Mouse (Mus musculus): Measurements from ENCODE around the gene Cilp. TPM values are rescaled to one million over a fixed set of nuclear protein-coding genes. Genes with fewer than 3 reads are reported as not detected.

The Cilp gene
- total RNA-seq, 1 experiment: 0.09 TPM

GRCm38 (mm10) chr9:65231284-65231683 is 33.7 kb upstream of the Cilp start:
- no peak overlapping the region for H3K27ac ChIP-seq (ENCODE audit: insufficient read depth, low read depth, low read length, poor library complexity, severe bottlenecking)
- H3K36me3 ChIP-seq (ENCODE audit: control insufficient read depth, insufficient read depth, low read length, poor library complexity, severe bottlenecking): peaks cover 12% of the 10 kb centered on the region
- H3K4me3 ChIP-seq (ENCODE audit: insufficient read depth in 1 of 2, low read depth in 1 of 2, low read length in 2 of 2, poor library complexity in 1 of 2, severe bottlenecking in 1 of 2): no peak overlapping the region
- H3K9me3 ChIP-seq (ENCODE audit: control insufficient read depth, insufficient read depth, low read depth, low read length): no peaks in the 10 kb centered on the region
- DNase-seq (ENCODE audit: low read depth, low spot score): no peak
- no peak overlapping the region for H3K9ac ChIP-seq (ENCODE audit: insufficient read depth, low read depth, low read length, poor library complexity, severe bottlenecking)
- in situ Hi-C loops (cut with MboI; ENCODE audit: low sequenced_read_pairs in 2 of 2, unreplicated experiment in 2 of 2): no loop called here
- TF ChIP-seq ZC3H11A (IDR thresholded peaks at IDR 0.05; ENCODE audit: borderline replicate concordance, low read depth, low read length) (no peak), ZNF384 (IDR thresholded peaks at IDR 0.05; ENCODE audit: low read depth, low read length) (no peak), HCFC1 (IDR thresholded peaks at IDR 0.05; ENCODE audit: borderline replicate concordance, insufficient read depth, low read length) (no peak), CHD2 (IDR thresholded peaks at IDR 0.05; ENCODE audit: low read depth, low read length) (no peak), MAFK (IDR thresholded peaks at IDR 0.05; ENCODE audit: insufficient read depth, low read depth, low read length) (no peak)
- H3K4me1 ChIP-seq (ENCODE audit: control insufficient read depth in 2 of 2, insufficient read depth in 2 of 2, low read length in 2 of 2, poor library complexity in 1 of 2): peaks cover 0 to 4% of the 10 kb centered on the region in 2 experiments; a peak in 1 of 4 replicates

GRCm38 (mm10) chr9:65233243-65233985 is 31.6 kb upstream of the Cilp start:
- H3K27ac ChIP-seq (ENCODE audit: insufficient read depth, low read depth, low read length, poor library complexity, severe bottlenecking): no peak overlapping the region
- peaks cover 17% of the 10 kb centered on the region for H3K36me3 ChIP-seq (ENCODE audit: control insufficient read depth, insufficient read depth, low read length, poor library complexity, severe bottlenecking)
- in situ Hi-C loops (cut with MboI; ENCODE audit: low sequenced_read_pairs in 2 of 2, unreplicated experiment in 2 of 2): no loop called here
- no peak overlapping the region for H3K4me3 ChIP-seq (ENCODE audit: insufficient read depth in 1 of 2, low read depth in 1 of 2, low read length in 2 of 2, poor library complexity in 1 of 2, severe bottlenecking in 1 of 2)
- H3K4me1 ChIP-seq (ENCODE audit: control insufficient read depth in 2 of 2, insufficient read depth in 2 of 2, low read length in 2 of 2, poor library complexity in 1 of 2): peaks cover 0 to 4% of the 10 kb centered on the region in 2 experiments; a peak in 1 of 4 replicates
- DNase-seq (ENCODE audit: low read depth, low spot score): no peak
- no peak overlapping the region for H3K9ac ChIP-seq (ENCODE audit: insufficient read depth, low read depth, low read length, poor library complexity, severe bottlenecking)
- TF ChIP-seq CHD2 (IDR thresholded peaks at IDR 0.05; ENCODE audit: low read depth, low read length): no peak
- no peak for TF ChIP-seq MAFK (IDR thresholded peaks at IDR 0.05; ENCODE audit: insufficient read depth, low read depth, low read length)
- no peak for TF ChIP-seq ZC3H11A (IDR thresholded peaks at IDR 0.05; ENCODE audit: borderline replicate concordance, low read depth, low read length)
- no peak for TF ChIP-seq ZNF384 (IDR thresholded peaks at IDR 0.05; ENCODE audit: low read depth, low read length)
- TF ChIP-seq HCFC1 (IDR thresholded peaks at IDR 0.05; ENCODE audit: borderline replicate concordance, insufficient read depth, low read length): no peak
- H3K9me3 ChIP-seq (ENCODE audit: control insufficient read depth, insufficient read depth, low read depth, low read length): no peaks in the 10 kb centered on the region

GRCm38 (mm10) chr9:65234734-65235133 is 30.2 kb upstream of the Cilp start:
- Histone ChIP-seq H3K4me3 (ENCODE audit: insufficient read depth in 1 of 2, low read depth in 1 of 2, low read length in 2 of 2, poor library complexity in 1 of 2, severe bottlenecking in 1 of 2) (no peak overlapping the region), H3K9ac (ENCODE audit: insufficient read depth, low read depth, low read length, poor library complexity, severe bottlenecking) (no peak overlapping the region), H3K9me3 (ENCODE audit: control insufficient read depth, insufficient read depth, low read depth, low read length) (no peaks in the 10 kb centered on the region), H3K36me3 (ENCODE audit: control insufficient read depth, insufficient read depth, low read length, poor library complexity, severe bottlenecking) (peaks cover 17% of the 10 kb centered on the region), H3K27ac (ENCODE audit: insufficient read depth, low read depth, low read length, poor library complexity, severe bottlenecking) (no peak overlapping the region), H3K4me1 (ENCODE audit: control insufficient read depth in 2 of 2, insufficient read depth in 2 of 2, low read length in 2 of 2, poor library complexity in 1 of 2) (peaks cover 0 to 4% of the 10 kb centered on the region in 2 experiments; a peak in 1 of 4 replicates)
- in situ Hi-C loops (cut with MboI; ENCODE audit: low sequenced_read_pairs in 2 of 2, unreplicated experiment in 2 of 2): no loop called here
- no peak for DNase-seq (ENCODE audit: low read depth, low spot score)
- TF ChIP-seq ZNF384 (IDR thresholded peaks at IDR 0.05; ENCODE audit: low read depth, low read length) (no peak), ZC3H11A (IDR thresholded peaks at IDR 0.05; ENCODE audit: borderline replicate concordance, low read depth, low read length) (no peak), MAFK (IDR thresholded peaks at IDR 0.05; ENCODE audit: insufficient read depth, low read depth, low read length) (no peak), HCFC1 (IDR thresholded peaks at IDR 0.05; ENCODE audit: borderline replicate concordance, insufficient read depth, low read length) (no peak)

GRCm38 (mm10) chr9:65235601-65236000 is 29.4 kb upstream of the Cilp start:
- Histone ChIP-seq H3K9ac (ENCODE audit: insufficient read depth, low read depth, low read length, poor library complexity, severe bottlenecking) (no peak overlapping the region), H3K4me1 (ENCODE audit: control insufficient read depth in 2 of 2, insufficient read depth in 2 of 2, low read length in 2 of 2, poor library complexity in 1 of 2) (peaks cover 0 to 7% of the 10 kb centered on the region in 2 experiments; a peak in 2 of 4 replicates), H3K27ac (ENCODE audit: insufficient read depth, low read depth, low read length, poor library complexity, severe bottlenecking) (no peak overlapping the region), H3K36me3 (ENCODE audit: control insufficient read depth, insufficient read depth, low read length, poor library complexity, severe bottlenecking) (peaks cover 14% of the 10 kb centered on the region), H3K9me3 (ENCODE audit: control insufficient read depth, insufficient read depth, low read depth, low read length) (no peaks in the 10 kb centered on the region), H3K4me3 (ENCODE audit: insufficient read depth in 1 of 2, low read depth in 1 of 2, low read length in 2 of 2, poor library complexity in 1 of 2, severe bottlenecking in 1 of 2) (no peak overlapping the region)
- TF ChIP-seq ZNF384 (IDR thresholded peaks at IDR 0.05; ENCODE audit: low read depth, low read length) (no peak), CHD2 (IDR thresholded peaks at IDR 0.05; ENCODE audit: low read depth, low read length) (no peak), ZC3H11A (IDR thresholded peaks at IDR 0.05; ENCODE audit: borderline replicate concordance, low read depth, low read length) (no peak), HCFC1 (IDR thresholded peaks at IDR 0.05; ENCODE audit: borderline replicate concordance, insufficient read depth, low read length) (no peak), MAFK (IDR thresholded peaks at IDR 0.05; ENCODE audit: insufficient read depth, low read depth, low read length) (no peak)
- in situ Hi-C loops (cut with MboI; ENCODE audit: low sequenced_read_pairs in 2 of 2, unreplicated experiment in 2 of 2): no loop called here
- DNase-seq (ENCODE audit: low read depth, low spot score): no peak
